Mouse (Mus musculus) T-helper 17 cell (primary cell): ENCODE measurements around the gene Cadm2.

Experiments
- in situ Hi-C, 2 experiments: fragments of 300-600 bp; cut with MboI, MseI; formaldehyde crosslinking; loops; 1 replicate in 1 of 2; 2 replicates in 1 of 2; pipeline ENCODE4 v1.15.1; 2025; ENCODE audit warnings: high pct_unique_total_duplicates in 2 of 2

Cadm2 gene

DNA sequence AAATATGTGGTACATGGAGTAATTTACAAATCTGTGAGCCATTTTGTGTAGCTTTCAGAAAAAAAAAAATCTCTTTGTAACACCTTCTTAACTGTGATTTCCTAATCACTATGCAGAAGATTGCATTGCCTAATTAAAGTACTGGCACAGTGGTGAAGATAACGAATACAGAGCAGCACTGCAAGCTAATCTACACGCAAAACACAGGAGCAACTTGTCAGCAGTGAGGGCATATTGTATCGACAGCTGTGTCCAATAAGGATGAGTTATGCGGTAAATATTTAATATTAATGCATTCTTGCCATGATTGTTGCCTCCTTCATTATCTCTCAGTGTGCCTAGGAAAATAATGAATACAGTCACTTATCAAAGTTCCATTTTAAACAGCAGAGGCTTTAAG lies 445.3 kb downstream of the Cadm2 start:
- in situ Hi-C loops: loop anchor here in 1 of 2 experiments (10.0 kb wide), 1 partner anchor 1049 kb away; no protein-coding TSS in a partner anchor

DNA sequence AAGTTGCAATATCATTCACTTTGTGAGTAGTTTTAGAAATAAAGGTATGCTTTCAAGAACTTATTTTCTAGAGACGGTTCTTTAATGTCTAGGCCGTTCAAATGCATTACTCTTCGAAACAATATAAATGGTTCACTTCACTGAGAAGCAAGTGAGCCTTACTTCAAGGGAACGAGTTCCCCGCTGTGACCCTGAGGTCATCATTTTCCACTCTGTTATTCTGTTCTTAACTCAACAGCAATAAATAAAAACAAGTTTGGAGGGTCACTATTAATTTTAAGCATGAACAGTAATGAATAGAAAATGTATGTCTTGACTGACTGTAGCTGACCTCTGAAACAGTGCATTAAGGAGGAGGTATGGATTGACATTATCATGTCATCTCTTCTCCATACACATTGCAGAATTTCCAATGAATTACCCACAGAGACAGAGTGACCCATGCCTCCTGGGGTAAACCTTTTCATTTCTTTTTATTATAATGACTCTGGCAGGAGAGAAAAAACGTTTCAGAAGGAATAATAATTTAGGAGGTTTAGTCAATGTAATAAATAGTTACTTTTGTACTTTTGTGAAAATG lies 458.4 kb downstream of the Cadm2 start:
- in situ Hi-C loops: no loop called here

GRCm38 (mm10) chr16:67124811-67125210 lies 495.9 kb downstream of the Cadm2 start:
- in situ Hi-C loops: no loop called here

DNA sequence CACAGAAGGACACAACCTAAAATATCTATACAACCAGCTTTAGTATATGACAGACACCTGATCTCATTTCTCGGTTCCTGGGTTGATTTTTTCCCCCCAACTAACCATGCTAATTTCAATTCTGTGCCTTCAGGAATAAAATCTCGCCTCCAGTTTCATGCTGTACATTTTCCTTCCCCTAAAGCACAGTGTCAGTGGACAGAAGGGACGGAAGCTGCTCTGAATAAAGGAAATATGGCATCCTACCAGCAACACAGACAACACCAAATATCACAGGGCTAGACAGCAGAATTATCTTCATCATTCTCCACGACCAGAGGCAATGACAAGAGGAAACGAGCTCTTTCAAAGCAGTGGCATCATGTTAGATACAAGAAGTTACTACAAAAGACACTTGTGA lies 498.2 kb downstream of the Cadm2 start:
- in situ Hi-C loops: no loop called here

DNA sequence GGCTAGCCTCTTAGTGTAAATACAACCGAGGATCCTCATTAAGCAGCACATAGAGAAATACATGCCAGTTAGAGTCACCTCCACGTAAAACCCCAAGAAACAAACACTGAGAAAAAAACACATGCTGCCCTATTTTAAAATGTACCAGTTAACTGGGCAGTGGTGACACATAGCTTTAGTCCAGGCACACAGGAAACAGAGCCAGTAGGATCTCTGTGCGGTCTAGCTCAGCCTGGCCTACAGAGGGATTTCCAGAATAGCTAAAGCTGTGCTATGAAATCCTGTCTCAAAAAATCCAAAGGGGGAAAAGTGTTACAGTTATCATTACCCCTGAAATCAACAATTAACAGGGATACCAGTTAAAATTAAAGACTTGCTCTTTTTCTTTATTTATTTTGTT lies 498.9 kb downstream of the Cadm2 start:
- in situ Hi-C loops: no loop called here

DNA sequence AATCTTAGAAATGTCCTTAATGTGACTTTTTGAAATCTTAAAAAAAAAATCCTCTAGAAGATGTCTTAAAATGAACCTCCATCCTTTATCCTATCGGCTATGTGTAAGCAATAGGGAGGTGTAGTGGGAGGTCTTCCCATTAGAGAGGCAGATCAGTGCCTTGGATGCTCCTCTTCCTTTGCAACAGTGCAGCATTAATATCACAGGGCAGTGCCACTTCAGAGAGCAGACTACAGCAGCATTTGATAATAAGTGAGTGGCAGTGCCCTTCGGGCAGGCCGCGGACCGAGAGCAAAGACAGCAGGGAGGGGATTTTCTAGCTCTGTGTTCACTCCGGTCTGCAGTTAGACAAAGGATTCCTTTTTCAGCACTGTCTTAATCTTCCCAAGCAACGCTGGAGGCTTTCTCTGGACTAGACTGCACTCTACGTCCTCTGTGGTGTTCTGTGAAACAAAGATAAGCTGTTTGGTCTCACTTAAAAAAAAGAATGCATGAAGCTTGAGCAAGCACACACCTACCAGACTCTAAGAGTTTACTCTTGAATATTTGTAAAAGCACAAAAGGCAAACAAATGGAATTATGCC lies 514.1 kb downstream of the Cadm2 start:
- in situ Hi-C loops: no loop called here

DNA sequence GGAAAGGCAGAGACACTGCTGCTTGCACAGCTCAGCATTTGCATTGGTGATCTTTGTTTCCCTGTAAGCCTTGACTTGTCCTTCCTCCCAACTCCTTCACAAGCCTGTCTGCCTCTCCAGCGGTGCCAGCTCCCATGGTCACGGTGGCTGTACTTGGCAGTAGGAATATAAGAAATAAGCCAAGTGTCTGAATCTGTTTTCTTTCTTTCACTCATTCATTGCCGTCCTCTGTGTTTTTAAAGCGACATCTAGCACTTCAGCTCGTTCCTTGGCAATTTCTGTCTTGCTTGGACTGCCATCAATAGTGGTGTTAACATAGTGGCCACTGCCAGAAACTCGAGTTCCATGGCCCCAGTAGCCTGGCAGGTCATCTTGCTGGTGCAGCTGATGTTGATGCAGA lies 524.0 kb downstream of the Cadm2 start:
- in situ Hi-C loops: no loop called here

- in situ Hi-C loops: no loop called here
Observed at GRCm38 (mm10) chr16:67095916-67096315, 524.8 kb downstream of the Cadm2 start.

- in situ Hi-C loops: no loop called here
Observed at GRCm38 (mm10) chr16:67089747-67090146, 531.0 kb downstream of the Cadm2 start.

- in situ Hi-C loops: no loop called here
Observed at GRCm38 (mm10) chr16:67079318-67079717, 541.4 kb downstream of the Cadm2 start.

DNA sequence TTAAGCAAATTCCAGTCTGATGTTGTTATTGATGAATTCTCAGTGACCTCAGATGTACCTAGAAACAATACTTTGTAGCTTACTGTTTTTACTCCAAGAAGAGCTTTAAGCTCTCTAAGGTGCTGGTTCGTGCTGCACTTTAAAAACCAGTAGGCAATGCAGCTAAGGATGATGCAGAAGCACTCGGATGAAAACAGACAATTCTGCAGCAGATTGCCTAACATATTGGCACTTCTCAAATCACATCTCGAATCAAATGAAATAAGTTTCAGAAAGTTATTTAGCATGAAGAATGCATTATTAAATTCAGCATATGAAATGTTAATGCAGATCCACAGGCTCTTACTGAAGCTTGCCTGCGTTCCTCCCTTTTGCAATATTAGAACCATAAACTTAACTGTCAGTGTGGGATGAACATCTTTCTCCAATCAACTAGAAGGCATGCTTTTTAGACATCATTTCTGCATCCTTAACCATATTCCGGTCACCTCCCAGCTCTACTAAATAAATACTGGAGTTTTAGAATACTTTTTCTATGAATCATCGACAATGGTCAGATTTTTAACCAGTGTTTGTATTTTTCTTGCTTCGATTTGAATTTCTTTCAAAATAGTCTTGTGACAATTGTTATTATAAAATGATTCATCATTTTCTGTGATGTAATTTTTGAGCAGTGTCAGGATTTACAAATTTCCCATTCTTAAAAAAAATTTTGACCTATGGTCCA lies 544.4 kb downstream of the Cadm2 start:
- in situ Hi-C loops: no loop called here

GRCm38 (mm10) chr16:67068461-67068860 lies 552.2 kb downstream of the Cadm2 start:
- in situ Hi-C loops: no loop called here

- in situ Hi-C loops: no loop called here
Observed at GRCm38 (mm10) chr16:67030918-67031317, 589.8 kb downstream of the Cadm2 start.

GRCm38 (mm10) chr16:67019856-67020255 lies 600.9 kb downstream of the Cadm2 start:
- in situ Hi-C loops: no loop called here

GRCm38 (mm10) chr16:67017710-67018109 lies 603.0 kb downstream of the Cadm2 start:
- in situ Hi-C loops: no loop called here

DNA sequence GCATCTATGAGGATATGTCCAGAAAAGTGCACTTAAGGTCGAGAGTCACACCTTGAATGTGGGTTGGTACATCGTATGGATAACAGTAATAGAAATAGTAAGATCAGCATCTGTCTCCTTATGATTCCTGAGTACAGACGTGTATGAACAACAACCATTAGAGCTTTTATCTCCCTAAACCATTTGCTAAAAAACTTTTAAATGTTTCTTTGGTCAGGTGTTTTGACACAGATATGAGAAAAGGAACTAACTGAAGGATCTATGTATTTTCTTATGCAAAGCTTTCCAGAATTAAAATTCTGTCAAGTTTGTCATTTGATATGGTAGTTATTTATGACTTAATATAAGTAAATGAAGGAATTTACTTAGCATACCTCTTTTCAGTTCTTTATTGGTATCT lies 617.5 kb downstream of the Cadm2 start:
- in situ Hi-C loops: no loop called here

DNA sequence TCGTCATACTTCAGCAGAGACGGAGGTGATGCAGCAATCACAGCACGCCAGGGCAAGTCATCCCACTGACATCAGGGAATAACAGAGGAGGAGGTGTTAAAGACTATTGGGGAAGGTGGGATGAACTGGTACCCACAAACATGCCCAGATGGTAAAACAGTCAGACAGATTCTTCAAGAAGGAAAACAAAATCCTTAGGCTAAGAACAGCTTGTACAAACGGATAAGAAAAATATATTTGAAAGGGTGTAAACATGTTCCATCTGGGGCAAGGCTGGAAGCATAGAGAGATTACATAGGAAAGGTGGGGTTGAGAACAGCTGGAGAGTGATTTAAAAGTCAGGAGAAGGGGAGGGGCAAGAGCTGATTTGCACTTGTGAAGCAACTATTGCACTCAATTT lies 619.0 kb downstream of the Cadm2 start:
- in situ Hi-C loops: no loop called here

GRCm38 (mm10) chr16:66997461-66997860 lies 623.2 kb downstream of the Cadm2 start:
- in situ Hi-C loops: no loop called here

GRCm38 (mm10) chr16:66987741-66988140 lies 633.0 kb downstream of the Cadm2 start:
- in situ Hi-C loops: no loop called here

GRCm38 (mm10) chr16:66986879-66987278 lies 633.8 kb downstream of the Cadm2 start:
- in situ Hi-C loops: no loop called here

DNA sequence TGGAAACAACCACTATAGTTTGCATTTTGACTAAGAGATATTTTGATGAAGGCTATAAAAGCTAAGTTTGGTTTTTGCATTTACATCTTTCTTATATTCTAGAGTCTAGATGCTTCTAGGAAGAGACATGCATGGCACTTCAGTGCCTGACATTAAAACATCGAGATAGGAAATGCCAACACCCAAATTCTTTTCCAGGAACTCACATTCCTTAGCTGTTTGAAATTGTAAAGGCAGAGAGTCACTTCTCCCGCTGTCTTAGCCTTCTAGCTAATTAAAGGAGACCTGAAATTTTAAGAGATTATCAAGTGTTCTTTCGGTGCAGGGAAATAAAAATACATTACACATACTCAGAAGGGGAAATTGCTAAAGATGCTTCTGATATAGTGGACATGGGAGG lies 649.8 kb downstream of the Cadm2 start:
- in situ Hi-C loops: no loop called here

- in situ Hi-C loops: no loop called here
Observed at GRCm38 (mm10) chr16:66969520-66970144, 651.1 kb downstream of the Cadm2 start.

DNA sequence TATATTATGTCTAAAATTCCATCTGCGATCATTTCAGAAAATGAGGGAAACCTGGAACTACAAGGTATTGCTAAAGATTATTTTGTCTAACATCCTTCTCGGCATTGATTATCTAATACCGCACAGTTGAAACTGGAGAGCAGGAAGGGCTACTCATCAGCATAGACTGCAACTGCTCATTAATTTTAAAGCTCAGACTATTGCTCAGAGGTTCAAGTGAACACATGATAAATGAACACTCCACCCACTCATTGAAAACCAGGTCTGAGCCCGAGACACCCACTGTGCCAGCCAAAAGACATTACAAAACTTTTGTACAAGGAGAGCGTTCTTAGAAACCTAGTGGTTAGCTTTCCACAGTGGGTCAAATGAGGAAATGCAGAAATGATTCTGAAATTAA lies 652.4 kb downstream of the Cadm2 start:
- in situ Hi-C loops: no loop called here
